Mouse (Mus musculus): ENCODE measurements at regions not wholly inside any gene's neighbourhood (a gene's known extent, or its start where the extent isn't known, plus 50 kb on each side); places are given as distances from the start of the nearest gene placed in this dataset.

DNA sequence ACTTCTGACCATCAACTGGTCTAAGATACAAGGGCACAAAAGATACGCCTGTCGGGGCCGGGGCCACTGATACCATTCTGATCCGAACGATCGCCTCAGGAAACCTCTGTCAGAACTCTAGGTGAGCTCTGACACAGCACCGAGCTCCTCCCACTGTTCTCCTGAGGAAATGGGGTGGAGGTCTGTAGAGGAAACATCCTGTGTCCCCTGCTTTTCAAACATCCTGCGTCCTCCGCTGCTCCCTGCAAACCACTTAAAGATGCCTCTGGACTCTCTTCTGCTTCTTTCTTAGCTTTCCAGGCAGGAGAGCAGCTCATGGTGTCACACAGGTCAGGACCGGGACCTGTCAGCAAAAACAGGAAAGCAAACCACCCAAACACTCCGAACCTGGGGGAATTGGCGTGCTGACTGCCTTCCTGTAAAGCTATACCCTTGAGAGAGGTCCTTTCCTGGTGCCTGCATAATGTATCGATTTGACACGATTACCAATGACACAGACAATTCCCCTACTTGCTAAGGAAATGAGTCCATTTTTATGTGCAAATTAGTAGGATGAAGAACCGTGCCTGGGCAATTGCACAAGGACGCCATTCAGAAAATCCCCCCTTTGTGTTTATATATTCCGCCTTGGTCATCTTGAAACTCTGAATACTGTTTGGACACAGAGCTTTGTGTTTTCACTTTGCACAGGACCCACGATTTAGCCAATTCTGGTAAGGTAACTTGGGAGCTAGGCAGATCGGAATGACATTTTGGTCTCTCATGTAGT lies 58.4 kb upstream of the Kcnj15 start (continued):
- TF ChIP-seq SIN3A (IDR thresholded peaks at IDR 0.05; ENCODE audit: low read length) (no peak), MAFK (IDR thresholded peaks at IDR 0.05; ENCODE audit: insufficient replicate concordance, low read length) (no peak), IRF4 (IDR thresholded peaks at IDR 0.05; ENCODE audit: low read depth, low read length) (peak; percentile 84), NELFE (IDR thresholded peaks at IDR 0.05; ENCODE audit: low read depth, low read length) (no peak), ZMIZ1 (IDR thresholded peaks at IDR 0.05; ENCODE audit: low read depth, low read length) (no peak), KAT2A (IDR thresholded peaks at IDR 0.05; ENCODE audit: insufficient replicate concordance, low read length) (no peak), MAX (IDR thresholded peaks at IDR 0.05; ENCODE audit: low read length) (no peak), CHD2 (IDR thresholded peaks at IDR 0.05; ENCODE audit: low read length) (peak; percentile 11; the same call in 1 of the 2 replicates), ZKSCAN1 (IDR thresholded peaks at IDR 0.05; ENCODE audit: borderline replicate concordance, low read depth, low read length) (no peak), TCF12 (IDR thresholded peaks at IDR 0.05; ENCODE audit: low read depth, low read length) (no peak; the same call in 1 of the 2 replicates), RCOR1 (conservative IDR thresholded peaks at IDR 0.05; ENCODE audit: low read depth, low read length) (no peak), BHLHE40 (IDR thresholded peaks at IDR 0.05; ENCODE audit: low read depth, low read length) (peak; percentile 74), ZNF384 (IDR thresholded peaks at IDR 0.05; ENCODE audit: low read depth, low read length) (no peak), PAX5 (IDR thresholded peaks at IDR 0.05; ENCODE audit: low read length) (no peak), JUND (conservative IDR thresholded peaks at IDR 0.05; ENCODE audit: low read depth, low read length) (no peak), RAD21 (IDR thresholded peaks at IDR 0.05; ENCODE audit: low read depth, low read length) (no peak)

DNA sequence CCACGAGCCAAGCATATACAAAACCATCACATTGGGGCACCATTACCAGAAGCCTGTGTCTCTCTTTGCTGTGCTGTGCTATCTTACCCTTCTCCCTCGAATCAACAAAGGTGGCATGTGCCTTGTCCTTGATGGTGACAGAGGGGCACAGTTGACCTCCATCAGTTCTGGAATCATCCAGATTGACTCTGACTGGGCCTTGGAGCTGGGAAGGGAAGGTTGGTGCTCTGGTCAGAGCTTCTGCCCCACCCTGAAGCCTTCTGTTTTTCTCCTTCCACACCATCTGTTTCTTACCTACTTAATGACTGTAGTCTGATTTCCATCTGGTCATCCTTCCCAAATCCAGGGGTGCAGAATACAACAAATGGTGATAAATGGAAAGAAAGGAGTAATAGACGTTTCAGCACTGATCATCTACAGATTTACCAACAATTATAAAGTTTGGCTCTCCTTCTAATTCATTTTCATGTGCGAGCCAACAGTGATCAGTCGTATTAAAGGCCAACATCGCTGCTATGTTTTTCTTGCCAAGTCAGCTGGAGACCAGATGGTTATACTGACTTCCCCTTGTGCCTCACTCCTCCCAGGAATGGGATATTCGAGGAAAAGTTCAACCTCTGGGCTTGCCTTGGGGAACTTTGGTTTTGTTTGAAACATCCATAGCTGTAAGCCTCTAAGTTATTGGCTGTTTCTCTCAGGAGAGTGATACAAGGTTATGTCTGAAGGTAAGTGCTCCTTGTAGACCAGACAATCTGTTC lies 55.1 kb upstream of the Kcnj15 start:
- DNase-seq (ENCODE audit: extremely low read depth) = no peak
- Histone ChIP-seq H3K27me3 (replicated peaks) (no peaks in the 10 kb centered on the region), H3K4me1 (ENCODE audit: control insufficient read depth in 1 of 2, insufficient read depth in 2 of 2) (peaks cover 48 to 49% of the 10 kb centered on the region in 2 experiments), H3K36me3 (replicated peaks in 1 of 2; ENCODE audit: control insufficient read depth in 1 of 2, insufficient read depth in 1 of 2, low read length in 1 of 2) (no peaks in the 10 kb centered on the region), H3K4me2 (ENCODE audit: insufficient read depth, low read depth, poor library complexity, severe bottlenecking) (no peak overlapping the region), H3K4me3 (replicated peaks in 1 of 3; ENCODE audit: low read depth in 2 of 3, low read length in 2 of 3, poor library complexity in 1 of 3) (no peak overlapping the region), H3K9me3 (replicated peaks; ENCODE audit: low read length) (no peaks in the 10 kb centered on the region), H3K79me2 (replicated peaks; ENCODE audit: control insufficient read depth, extremely low read depth, insufficient read depth, poor library complexity, severe bottlenecking) (no peaks in the 10 kb centered on the region), H3K27ac (ENCODE audit: insufficient read depth, low read depth) (no peak overlapping the region), H3K9ac (ENCODE audit: insufficient read depth, low read depth) (no peak overlapping the region)
- TF ChIP-seq CTCF (conservative IDR thresholded peaks at IDR 0.05 in 1 of 2, IDR thresholded peaks at IDR 0.05 in 1 of 2; ENCODE audit: low read depth in 2 of 2, low read length in 2 of 2) (no peak), UBTF (IDR thresholded peaks at IDR 0.05; ENCODE audit: low read depth, low read length) (no peak), ZNF384 (IDR thresholded peaks at IDR 0.05; ENCODE audit: low read depth, low read length) (no peak), E2F4 (IDR thresholded peaks at IDR 0.05; ENCODE audit: insufficient replicate concordance, low read depth, low read length) (no peak), NRF1 (IDR thresholded peaks at IDR 0.05; ENCODE audit: low read depth, low read length) (no peak), ETS1 (conservative IDR thresholded peaks at IDR 0.05; ENCODE audit: low read depth, low read length) (no peak), MAZ (IDR thresholded peaks at IDR 0.05; ENCODE audit: low read depth, low read length) (no peak), ELF1 (IDR thresholded peaks at IDR 0.05; ENCODE audit: low read depth, low read length) (no peak), IRF4 (IDR thresholded peaks at IDR 0.05; ENCODE audit: low read depth, low read length) (no peak), CHD1 (IDR thresholded peaks at IDR 0.05; ENCODE audit: low read depth, low read length) (no peak)
- dilution Hi-C loops (cut with MboI; ENCODE audit: extremely low pct_ligation_motif_present, extremely low pct_unique_long_range_greater_than_20kb, low sequenced_read_pairs) = no loop called here
- in situ Hi-C loops (cut with MboI; ENCODE audit: low pct_ligation_motif_present, low pct_unique_long_range_greater_than_20kb, low sequenced_read_pairs) = loop anchor here (10.0 kb wide), 1 partner anchor 762 kb away; no protein-coding TSS in a partner anchor
